Mouse (Mus musculus): ENCODE results near the gene Ube3a. TPM values are rescaled to one million over a fixed set of nuclear protein-coding genes. Genes with fewer than 3 reads are reported as not detected.

Ube3a gene
- polyA plus RNA-seq (2012; rRNA removed; ENCODE audit: low replicate concordance), result 61.5 and 219 TPM in 2 replicates

DNA sequence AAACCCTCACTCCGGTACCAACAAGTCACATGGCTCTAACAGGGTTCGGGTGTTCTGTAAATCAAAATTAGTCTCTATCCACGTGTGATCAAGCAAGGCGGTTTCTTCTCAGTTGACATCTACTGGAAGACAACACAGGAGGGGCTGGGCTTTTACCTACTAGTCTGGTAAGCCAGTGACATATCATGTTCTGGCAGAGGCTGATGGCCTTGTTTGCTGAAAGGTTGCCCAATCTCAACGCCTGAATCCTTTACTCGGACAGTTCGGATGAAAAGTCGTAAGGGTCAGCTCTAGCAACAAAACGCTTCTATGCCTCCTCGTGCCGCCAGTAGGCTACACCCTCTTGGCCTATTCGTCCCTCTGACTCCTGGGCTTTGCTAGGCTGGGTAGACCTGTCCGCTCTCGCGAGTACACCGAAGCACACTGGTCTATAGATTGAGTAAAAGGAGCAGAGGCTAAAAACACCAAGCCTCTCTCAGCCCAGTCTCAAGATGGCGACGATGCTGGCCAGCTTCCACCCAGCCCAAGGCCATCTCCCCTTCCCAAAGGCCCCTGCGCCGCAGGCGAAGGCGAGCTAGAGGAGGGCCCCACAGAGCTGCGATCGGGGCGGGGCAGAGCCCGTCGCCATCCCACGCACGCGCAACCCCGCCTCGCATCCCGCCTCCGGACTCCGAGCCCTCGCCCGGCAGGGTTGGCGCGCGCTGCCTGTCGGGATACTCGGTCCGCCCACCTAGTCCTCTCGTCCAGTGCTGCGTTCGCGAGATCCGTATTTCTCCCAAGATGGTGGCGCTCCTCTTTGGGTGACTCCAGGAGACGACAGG, at the start of gene Ube3a:
Gene Ube3a (plus strand): TSS at position 706 of the 821 bp plus-strand sequence.

Data from mammary gland, adult 2 months (tissue).